Mouse (Mus musculus): ENCODE results near the gene Limch1. TPM values are rescaled to one million over a fixed set of nuclear protein-coding genes. Genes with fewer than 3 reads are reported as not detected.

The Limch1 gene
- total RNA-seq, 2 experiments from 2014 or later, result 121 to 127 TPM

DNA sequence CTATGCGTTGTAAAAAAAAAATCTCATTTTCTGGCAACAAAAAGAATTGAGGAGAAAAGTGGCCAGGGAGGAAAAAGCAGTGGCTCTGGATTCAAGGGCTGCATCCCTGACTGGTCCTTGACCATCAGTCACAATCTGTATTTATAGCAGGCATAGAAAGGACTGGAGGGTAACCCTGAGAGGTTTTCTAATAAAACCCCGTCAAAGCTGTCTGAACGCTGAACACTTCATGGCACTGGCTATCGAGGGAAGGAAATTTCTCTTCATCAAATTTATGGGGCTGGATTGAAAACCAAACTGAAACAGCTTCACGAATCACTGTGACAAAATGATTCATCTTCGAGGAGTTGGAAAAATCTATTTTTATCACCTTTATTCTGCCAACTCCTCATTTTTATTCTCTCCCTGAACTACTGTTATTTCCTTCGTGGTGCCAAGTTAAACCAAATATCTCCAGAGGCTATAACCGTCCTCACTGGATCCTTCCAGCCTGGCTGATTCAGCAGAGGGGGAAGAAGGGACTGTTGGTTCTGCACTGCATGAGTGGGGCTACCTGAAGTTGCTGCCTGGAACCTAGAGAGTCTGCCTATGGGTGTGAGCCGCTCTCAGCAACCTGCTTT is 153.3 kb downstream of the Limch1 start:
- DNase-seq (ENCODE audit: extremely low spot score in 1 of 2, low spot score in 2 of 2), result peak; percentile 26 to 30
- intact Hi-C loops (cut with DNase I), result no loop called here
- H3K4me3 ChIP-seq, result no peak overlapping the region
- H3K27ac ChIP-seq, result peak overlapping the region; percentile 53
- TF ChIP-seq CTCF (IDR thresholded peaks at IDR 0.05), result no peak

DNA sequence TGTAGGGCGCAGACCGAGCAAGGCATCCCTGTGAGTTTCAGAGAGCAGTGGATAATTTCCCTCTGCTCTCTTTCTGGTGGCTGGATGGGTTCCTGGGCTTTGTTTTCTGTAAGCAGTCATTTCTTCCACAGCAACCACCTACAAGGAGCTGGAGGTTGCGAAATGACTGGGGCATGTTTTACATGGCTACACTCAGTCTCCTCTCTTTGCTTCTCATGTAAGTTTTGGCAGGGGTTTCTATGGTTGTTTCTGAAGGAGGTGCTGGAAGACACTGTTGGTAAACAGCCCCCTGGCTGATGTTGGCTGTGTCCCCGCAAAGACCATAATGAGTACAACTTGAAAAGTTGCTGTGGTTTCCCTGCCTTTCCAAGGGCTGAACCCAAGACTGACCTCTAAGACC is 155.5 kb downstream of the Limch1 start:
- no peak for TF ChIP-seq CTCF (IDR thresholded peaks at IDR 0.05)
- Histone ChIP-seq H3K27ac (no peak overlapping the region), H3K4me3 (no peak overlapping the region)
- intact Hi-C loops (cut with DNase I), result no loop called here
- DNase-seq (ENCODE audit: extremely low spot score in 1 of 2, low spot score in 2 of 2), result no peak

DNA sequence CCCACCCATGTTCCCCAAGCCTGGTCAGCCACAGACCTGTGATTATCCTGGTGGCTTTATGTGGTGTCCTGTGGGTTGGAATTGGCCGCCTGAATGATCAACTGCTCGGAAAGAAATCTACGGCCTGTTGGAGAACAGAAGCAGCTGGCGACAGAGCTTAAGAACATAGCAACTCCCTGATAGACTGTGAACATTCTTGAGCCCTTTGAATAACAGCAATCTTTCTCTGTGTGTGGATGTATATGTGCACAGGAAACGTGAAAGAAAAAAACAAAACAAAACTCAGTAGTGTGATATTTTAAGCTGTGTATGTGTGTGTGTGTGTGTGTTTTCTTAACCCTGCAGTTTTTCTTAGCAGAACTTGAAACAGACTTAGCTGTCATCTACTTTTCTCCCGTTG is 159.2 kb downstream of the Limch1 start:
- TF ChIP-seq CTCF (IDR thresholded peaks at IDR 0.05), result no peak
- Histone ChIP-seq H3K4me3 (no peak overlapping the region), H3K27ac (no peak overlapping the region)
- intact Hi-C loops (cut with DNase I), result no loop called here
- no peak for DNase-seq (ENCODE audit: extremely low spot score in 1 of 2, low spot score in 2 of 2)

DNA sequence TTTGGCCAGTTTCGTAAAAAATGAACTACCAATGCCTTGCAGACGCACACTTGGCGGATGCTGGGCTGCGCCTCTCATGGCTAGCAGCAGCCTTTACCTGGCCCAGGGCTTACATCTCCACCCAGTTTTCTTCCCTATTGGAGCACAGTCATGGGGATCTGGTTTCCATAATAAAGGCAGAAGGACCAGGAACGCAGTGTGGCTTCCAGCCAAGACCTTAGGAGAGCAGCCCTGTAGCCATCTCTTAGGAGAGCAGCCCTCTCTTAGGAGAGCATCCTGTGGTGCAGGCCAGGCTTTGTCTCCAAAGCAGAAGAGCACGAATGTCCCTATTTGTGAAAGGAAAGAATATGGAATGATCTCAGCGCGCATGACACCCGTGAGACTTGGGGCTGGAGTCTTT is 163.3 kb downstream of the Limch1 start:
- Histone ChIP-seq H3K4me3 (no peak overlapping the region), H3K27ac (no peak overlapping the region)
- intact Hi-C loops (cut with DNase I), result no loop called here
- no peak for DNase-seq (ENCODE audit: extremely low spot score in 1 of 2, low spot score in 2 of 2)
- no peak for TF ChIP-seq CTCF (IDR thresholded peaks at IDR 0.05)

DNA sequence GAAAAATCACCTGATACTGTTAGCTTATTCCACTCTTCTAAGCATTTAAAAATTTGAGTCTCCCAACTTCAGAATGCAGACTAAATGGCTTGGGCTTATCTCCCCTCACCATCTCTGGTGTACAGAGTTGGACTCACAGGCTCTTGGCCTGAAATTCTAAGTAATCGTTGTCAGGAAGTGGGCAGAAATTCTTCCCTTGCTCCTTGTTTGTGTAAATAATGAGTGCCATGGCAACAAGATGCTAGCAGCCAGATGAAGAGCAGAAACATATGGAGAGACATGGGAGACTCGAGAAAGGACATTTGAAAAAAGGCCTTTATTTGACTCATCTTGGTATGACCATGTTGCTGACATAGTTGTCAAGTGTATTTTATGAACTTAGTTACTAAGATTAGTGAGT is 164.3 kb downstream of the Limch1 start:
- intact Hi-C loops (cut with DNase I), result no loop called here
- TF ChIP-seq CTCF (IDR thresholded peaks at IDR 0.05), result no peak
- no peak for DNase-seq (ENCODE audit: extremely low spot score in 1 of 2, low spot score in 2 of 2)
- Histone ChIP-seq H3K4me3 (no peak overlapping the region), H3K27ac (no peak overlapping the region)

DNA sequence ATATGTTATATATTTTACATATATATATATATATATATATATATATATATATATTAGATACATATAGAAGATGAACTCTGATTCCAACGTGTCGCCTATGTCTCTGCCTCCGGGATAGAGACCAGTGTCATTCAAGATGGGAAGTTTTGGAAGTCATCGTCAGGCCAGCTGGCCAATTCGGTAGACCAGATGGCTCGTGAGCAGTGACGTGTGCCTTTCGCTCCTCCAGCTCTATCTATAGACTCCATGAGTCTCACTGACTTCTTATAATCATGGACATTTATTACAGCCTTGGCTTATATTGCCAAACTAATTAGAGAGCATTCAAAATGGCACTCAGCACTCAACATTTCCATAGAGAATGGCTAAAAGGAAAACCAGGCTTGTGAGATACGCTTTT is 165.0 kb downstream of the Limch1 start:
- intact Hi-C loops (cut with DNase I), result no loop called here
- no peak overlapping the region for H3K27ac ChIP-seq
- DNase-seq (ENCODE audit: extremely low spot score in 1 of 2, low spot score in 2 of 2), result no peak
- TF ChIP-seq CTCF (IDR thresholded peaks at IDR 0.05), result no peak
- no peak overlapping the region for H3K4me3 ChIP-seq

DNA sequence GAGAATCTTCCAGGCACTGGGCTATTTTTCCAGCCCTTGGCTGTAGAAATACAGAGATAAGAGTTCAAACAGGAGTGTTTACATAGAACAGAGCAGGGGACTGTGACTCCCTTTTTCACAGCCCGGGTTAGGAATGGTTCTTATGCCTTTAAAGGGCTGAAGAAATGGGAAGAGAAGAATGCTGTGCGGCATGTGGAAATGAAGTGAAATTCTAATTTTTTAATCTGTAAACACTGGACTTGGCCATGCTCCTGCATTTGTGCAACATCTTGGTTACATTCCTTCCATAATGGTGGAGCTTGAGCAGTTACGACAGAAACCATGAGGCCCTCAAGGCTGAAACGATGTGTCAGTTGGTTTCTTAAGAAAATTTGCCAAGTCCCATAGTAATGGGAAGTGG is 165.4 kb downstream of the Limch1 start:
- TF ChIP-seq CTCF (IDR thresholded peaks at IDR 0.05), result no peak
- intact Hi-C loops (cut with DNase I), result no loop called here
- Histone ChIP-seq H3K27ac (no peak overlapping the region), H3K4me3 (no peak overlapping the region)
- DNase-seq (ENCODE audit: extremely low spot score in 1 of 2, low spot score in 2 of 2), result no peak

DNA sequence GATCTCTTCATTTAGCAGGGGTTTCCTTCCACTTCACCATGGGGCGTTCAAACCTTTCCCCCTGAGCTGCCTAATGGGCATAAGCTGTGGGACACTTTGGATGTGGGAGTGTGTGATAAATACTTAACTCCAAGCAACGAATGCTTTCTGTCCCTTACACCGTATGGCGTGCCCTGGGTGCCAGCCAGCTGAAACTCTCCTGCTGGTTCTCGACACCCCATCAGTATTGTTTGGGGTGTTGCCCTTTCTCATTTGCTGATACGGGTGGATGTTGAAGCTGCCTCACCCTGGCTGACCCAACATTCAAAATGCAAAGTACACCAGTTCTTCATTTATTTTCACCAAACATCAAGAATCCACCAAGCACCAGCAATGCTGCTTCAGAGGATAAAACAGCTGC is 168.2 kb downstream of the Limch1 start:
- no peak overlapping the region for H3K27ac ChIP-seq
- intact Hi-C loops (cut with DNase I), result no loop called here
- no peak for TF ChIP-seq CTCF (IDR thresholded peaks at IDR 0.05)
- no peak overlapping the region for H3K4me3 ChIP-seq
- no peak for DNase-seq (ENCODE audit: extremely low spot score in 1 of 2, low spot score in 2 of 2)

DNA sequence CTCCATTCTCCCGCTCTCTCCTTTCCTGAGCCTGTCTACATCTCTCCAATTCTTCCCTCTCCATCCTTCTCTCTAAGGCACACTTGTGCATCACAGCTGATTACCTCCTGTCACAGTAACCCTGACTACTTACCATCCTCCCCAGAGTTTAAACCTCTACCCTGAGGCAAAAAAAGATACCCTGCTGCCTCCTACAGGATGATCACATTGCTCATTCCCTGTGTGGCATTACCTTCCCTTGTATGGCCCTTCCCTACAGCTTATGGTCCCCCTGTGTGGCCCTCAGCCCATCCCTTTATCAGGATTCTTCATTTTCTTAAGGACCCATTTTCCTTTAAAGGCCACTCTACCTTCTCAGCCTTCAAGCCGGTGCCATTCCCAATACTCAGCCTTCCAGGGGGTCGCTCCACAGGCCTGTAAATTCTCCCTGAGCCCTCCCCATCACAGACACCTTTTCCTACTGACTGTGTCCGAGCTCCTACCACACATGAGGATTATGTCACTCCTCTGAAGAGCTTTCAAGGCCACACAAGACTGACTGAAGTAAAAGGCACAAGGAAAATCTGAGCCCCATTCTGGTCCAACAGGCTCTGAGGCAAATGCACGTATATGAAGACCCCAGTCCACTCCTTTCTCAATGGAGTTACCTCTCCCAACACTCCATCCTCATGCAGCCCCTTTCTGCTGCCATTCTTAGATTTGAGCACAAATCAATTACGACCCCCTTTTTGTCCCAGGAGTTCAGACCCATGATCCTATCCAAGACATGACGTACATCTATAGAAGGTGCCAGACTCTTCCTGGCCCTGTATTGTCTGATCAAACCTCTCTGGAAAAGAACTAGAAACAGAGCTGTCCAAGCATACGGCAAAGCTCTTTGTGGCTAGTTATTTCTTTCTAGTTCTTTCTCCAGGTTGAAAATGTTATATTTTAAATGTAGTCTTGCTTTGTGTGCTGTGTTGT is 172.0 kb downstream of the Limch1 start:
- DNase-seq (ENCODE audit: extremely low spot score in 1 of 2, low spot score in 2 of 2), result no peak
- peak; percentile 16; the same call in 1 of the 2 replicates for TF ChIP-seq CTCF (IDR thresholded peaks at IDR 0.05)
- intact Hi-C loops (cut with DNase I), result no loop called here
- H3K27ac ChIP-seq, result no peak overlapping the region
- no peak overlapping the region for H3K4me3 ChIP-seq

DNA sequence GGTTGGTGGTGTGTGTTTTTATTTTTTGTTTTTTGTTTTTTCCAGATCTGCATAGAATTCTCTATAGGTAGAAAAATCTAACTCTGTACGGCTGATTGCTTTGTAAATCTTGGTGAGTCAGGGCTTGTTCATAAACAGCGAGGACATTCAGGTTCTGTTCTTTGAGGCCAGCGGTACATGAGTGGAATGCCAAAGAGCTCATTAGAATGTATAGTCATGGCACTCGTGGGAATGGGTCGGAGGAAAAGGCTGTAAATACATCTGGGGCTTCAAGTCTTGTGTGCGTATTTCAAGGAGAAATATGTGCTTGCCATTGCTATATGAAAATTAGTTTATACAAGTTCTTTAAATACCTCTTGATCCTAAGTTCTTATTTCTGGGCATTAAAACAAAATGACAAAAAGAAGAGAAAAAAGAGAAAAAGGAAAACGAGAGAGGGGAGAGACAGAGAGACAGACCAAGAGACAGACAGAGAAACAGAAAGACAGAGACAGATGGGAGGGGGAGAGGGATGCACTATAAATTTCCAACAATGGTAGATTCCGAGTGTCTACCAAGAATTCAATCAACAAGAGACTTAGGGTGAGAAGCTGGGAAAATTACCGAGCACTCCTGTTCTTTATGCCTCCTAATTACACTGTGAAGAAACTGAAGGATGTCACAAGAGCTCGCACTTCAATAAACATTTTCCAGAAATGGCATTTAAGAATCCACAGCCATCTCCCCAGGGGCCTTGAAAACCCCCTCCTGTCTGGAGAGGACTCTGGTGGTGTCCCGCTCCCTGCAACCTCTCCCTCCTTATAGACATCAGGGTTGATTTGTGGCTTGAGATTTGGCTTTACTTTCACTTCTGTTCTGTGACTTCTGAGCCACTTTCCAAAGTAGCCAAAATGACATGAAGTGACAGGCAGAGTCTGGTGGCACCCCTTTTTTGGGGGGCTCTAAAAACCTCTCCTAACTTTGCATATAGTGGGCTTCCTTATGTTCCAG is 173.0 kb downstream of the Limch1 start:
- no peak for DNase-seq (ENCODE audit: extremely low spot score in 1 of 2, low spot score in 2 of 2)
- TF ChIP-seq CTCF (IDR thresholded peaks at IDR 0.05), result no peak
- H3K4me3 ChIP-seq, result no peak overlapping the region
- no peak overlapping the region for H3K27ac ChIP-seq
- intact Hi-C loops (cut with DNase I), result no loop called here

DNA sequence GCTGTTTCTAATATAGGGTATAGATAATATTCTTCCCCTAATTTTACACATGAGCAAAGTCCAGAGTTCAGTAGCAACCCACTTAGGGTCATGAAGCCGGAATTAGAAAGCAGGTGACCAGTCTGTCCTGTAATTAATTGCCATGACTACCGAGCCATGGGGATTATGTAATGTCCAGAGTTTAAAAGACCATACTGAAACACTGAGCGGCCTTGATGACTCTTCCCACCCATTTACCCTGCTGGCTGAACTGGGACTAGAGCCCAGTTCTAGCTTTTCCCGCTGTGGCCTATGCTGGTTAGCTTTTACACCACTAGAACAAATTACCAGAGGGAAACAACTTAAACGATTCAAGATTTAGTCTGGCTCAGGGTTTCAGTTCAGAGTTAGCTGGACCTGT is 177.0 kb downstream of the Limch1 start:
- no peak overlapping the region for H3K4me3 ChIP-seq
- intact Hi-C loops (cut with DNase I), result no loop called here
- DNase-seq (ENCODE audit: extremely low spot score in 1 of 2, low spot score in 2 of 2), result no peak
- no peak for TF ChIP-seq CTCF (IDR thresholded peaks at IDR 0.05)
- H3K27ac ChIP-seq, result no peak overlapping the region

DNA sequence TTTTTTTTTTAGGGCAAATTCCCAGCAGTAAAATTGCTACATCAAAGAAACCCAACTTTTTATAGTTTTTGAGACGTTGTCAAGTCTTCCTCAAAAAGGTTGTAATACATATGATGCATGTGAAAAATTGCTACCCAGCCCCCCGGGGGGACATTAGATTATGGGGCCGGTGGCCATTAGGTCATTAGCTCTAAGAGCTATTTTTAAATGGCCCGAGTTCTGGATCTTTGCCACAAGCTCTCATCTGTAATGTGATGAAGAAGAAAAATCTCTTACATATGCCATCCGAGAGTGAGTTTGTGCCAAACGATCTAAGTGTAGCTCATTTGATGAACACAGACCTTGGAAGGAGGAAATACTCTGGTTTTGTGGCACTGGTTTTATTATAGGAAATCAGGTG is 183.7 kb downstream of the Limch1 start:
- intact Hi-C loops (cut with DNase I), result no loop called here
- TF ChIP-seq CTCF (IDR thresholded peaks at IDR 0.05), result no peak

More for the DNA sequence above, 183.7 kb downstream of the Limch1 start:
- H3K4me3 ChIP-seq, result no peak overlapping the region
- DNase-seq (ENCODE audit: extremely low spot score in 1 of 2, low spot score in 2 of 2), result no peak
- H3K27ac ChIP-seq, result no peak overlapping the region

All from left cerebral cortex, adult 2 months (tissue).